Mouse (Mus musculus): ENCODE measurements at regions not wholly inside any gene's neighbourhood (a gene's known extent, or its start where the extent isn't known, plus 50 kb on each side); places are given as distances from the start of the nearest gene placed in this dataset.

- Histone ChIP-seq H3K9ac (ENCODE audit: low read length) (no peak overlapping the region), H3K36me3 (ENCODE audit: control insufficient read depth, insufficient read depth, low read length) (no peaks in the 10 kb centered on the region), H3K9me3 (ENCODE audit: control insufficient read depth, low read length) (no peaks in the 10 kb centered on the region), H3K4me2 (ENCODE audit: low read depth, low read length, severe bottlenecking) (no peak overlapping the region), H3K27ac (ENCODE audit: low read depth, low read length) (0 out of 2 replicates have a peak overlapping the region, but pooled peaks have one; percentile 10), H3K4me3 (ENCODE audit: low read depth, low read length) (no peak overlapping the region), H3K27me3 (ENCODE audit: control insufficient read depth, insufficient read depth, low read length) (no peaks in the 10 kb centered on the region), H3K4me1 (replicated peaks; ENCODE audit: control insufficient read depth, insufficient read depth, low read length) (peaks cover 13% of the 10 kb centered on the region)
- ATAC-seq (replicated peaks; ENCODE audit: low FRiP score) (peak; percentile 46; the same call in 1 of the 2 replicates), DNase-seq (ENCODE audit: low spot score) (no peak)
- 37% methylated on average over 12 of the region's 12 CpGs for WGBS
These were observed 272.7 kb upstream of the Sall1 start for GRCm38 (mm10) chr8:89316566-89317175.

- H3K4me1 ChIP-seq (replicated peaks; ENCODE audit: control insufficient read depth, insufficient read depth, low read length) = peaks cover 17% of the 10 kb centered on the region
- no peak overlapping the region for H3K9ac ChIP-seq (ENCODE audit: low read length)
- no peak overlapping the region for H3K4me2 ChIP-seq (ENCODE audit: low read depth, low read length, severe bottlenecking)
- no peaks in the 10 kb centered on the region for H3K36me3 ChIP-seq (ENCODE audit: control insufficient read depth, insufficient read depth, low read length)
- H3K9me3 ChIP-seq (ENCODE audit: control insufficient read depth, low read length) = no peaks in the 10 kb centered on the region
- no peak overlapping the region for H3K4me3 ChIP-seq (ENCODE audit: low read depth, low read length)
- DNase-seq (ENCODE audit: low spot score) = no peak
- no peak overlapping the region for H3K27ac ChIP-seq (ENCODE audit: low read depth, low read length)
- H3K27me3 ChIP-seq (ENCODE audit: control insufficient read depth, insufficient read depth, low read length) = no peaks in the 10 kb centered on the region
- ATAC-seq (replicated peaks; ENCODE audit: low FRiP score) = no peak
- 78% methylated on average over 3 of the region's 3 CpGs for WGBS
These were observed 270.9 kb upstream of the Sall1 start for GRCm38 (mm10) chr8:89314907-89315306.

GRCm38 (mm10) chr8:89310696-89311214, 266.8 kb upstream of the Sall1 start:
- Histone ChIP-seq H3K9ac (ENCODE audit: low read length) (no peak overlapping the region), H3K4me3 (ENCODE audit: low read depth, low read length) (no peak overlapping the region), H3K36me3 (ENCODE audit: control insufficient read depth, insufficient read depth, low read length) (no peaks in the 10 kb centered on the region), H3K27me3 (ENCODE audit: control insufficient read depth, insufficient read depth, low read length) (no peaks in the 10 kb centered on the region), H3K4me2 (ENCODE audit: low read depth, low read length, severe bottlenecking) (no peak overlapping the region), H3K4me1 (replicated peaks; ENCODE audit: control insufficient read depth, insufficient read depth, low read length) (peaks cover 19% of the 10 kb centered on the region; the same call in 1 of the 2 replicates), H3K27ac (ENCODE audit: low read depth, low read length) (peak overlapping the region; percentile 55; the same call in 1 of the 2 replicates), H3K9me3 (ENCODE audit: control insufficient read depth, low read length) (no peaks in the 10 kb centered on the region)
- ATAC-seq (replicated peaks; ENCODE audit: low FRiP score) (no peak), DNase-seq (ENCODE audit: low spot score) (no peak)
- WGBS = 21% methylated on average over 5 of the region's 5 CpGs

GRCm38 (mm10) chr8:89309591-89309990, 265.6 kb upstream of the Sall1 start:
- Histone ChIP-seq H3K27me3 (ENCODE audit: control insufficient read depth, insufficient read depth, low read length) (no peaks in the 10 kb centered on the region), H3K4me1 (replicated peaks; ENCODE audit: control insufficient read depth, insufficient read depth, low read length) (peaks cover 19% of the 10 kb centered on the region; the same call in 1 of the 2 replicates), H3K9me3 (ENCODE audit: control insufficient read depth, low read length) (no peaks in the 10 kb centered on the region), H3K27ac (ENCODE audit: low read depth, low read length) (peak overlapping the region; percentile 62), H3K9ac (ENCODE audit: low read length) (no peak overlapping the region), H3K36me3 (ENCODE audit: control insufficient read depth, insufficient read depth, low read length) (no peaks in the 10 kb centered on the region), H3K4me2 (ENCODE audit: low read depth, low read length, severe bottlenecking) (0 out of 2 replicates have a peak overlapping the region, but pooled peaks have one; percentile 27), H3K4me3 (ENCODE audit: low read depth, low read length) (no peak overlapping the region)
- DNase-seq (ENCODE audit: low spot score) (no peak), ATAC-seq (replicated peaks; ENCODE audit: low FRiP score) (no peak)
- WGBS = 2% methylated on average over 4 of the region's 4 CpGs

- DNase-seq (ENCODE audit: low spot score) = no peak
- H3K4me2 ChIP-seq (ENCODE audit: low read depth, low read length, severe bottlenecking) = no peak overlapping the region
- H3K9ac ChIP-seq (ENCODE audit: low read length) = peak overlapping the region; percentile 29; the same call in 1 of the 2 replicates
These were observed 265.0 kb upstream of the Sall1 start for GRCm38 (mm10) chr8:89308950-89309349.

GRCm38 (mm10) chr8:89308532-89308931, 264.6 kb upstream of the Sall1 start:
- 0 out of 2 replicates have a peak overlapping the region, but pooled peaks have one; percentile 12 for H3K4me2 ChIP-seq (ENCODE audit: low read depth, low read length, severe bottlenecking)
- 0 out of 2 replicates have a peak, but pooled peaks have one; percentile 17 for ATAC-seq (replicated peaks; ENCODE audit: low FRiP score)

More at GRCm38 (mm10) chr8:89308950-89309349, 265.0 kb upstream of the Sall1 start:
- Histone ChIP-seq H3K9me3 (ENCODE audit: control insufficient read depth, low read length) (no peaks in the 10 kb centered on the region), H3K4me3 (ENCODE audit: low read depth, low read length) (no peak overlapping the region), H3K4me1 (replicated peaks; ENCODE audit: control insufficient read depth, insufficient read depth, low read length) (peaks cover 19% of the 10 kb centered on the region; the same call in 1 of the 2 replicates), H3K36me3 (ENCODE audit: control insufficient read depth, insufficient read depth, low read length) (no peaks in the 10 kb centered on the region), H3K27ac (ENCODE audit: low read depth, low read length) (peak overlapping the region; percentile 62), H3K27me3 (ENCODE audit: control insufficient read depth, insufficient read depth, low read length) (no peaks in the 10 kb centered on the region)
- 11% methylated on average over 5 of the region's 5 CpGs for WGBS
- ATAC-seq (replicated peaks; ENCODE audit: low FRiP score) = 0 out of 2 replicates have a peak, but pooled peaks have one; percentile 35

GRCm38 (mm10) chr8:89307601-89308000, 263.6 kb upstream of the Sall1 start:
- no peak overlapping the region for H3K4me3 ChIP-seq (ENCODE audit: low read depth, low read length)
- H3K27ac ChIP-seq (ENCODE audit: low read depth, low read length) = no peak overlapping the region
- WGBS = 37% methylated on average over 10 of the region's 10 CpGs
- DNase-seq (ENCODE audit: low spot score) = no peak
- peaks cover 19% of the 10 kb centered on the region; the same call in 1 of the 2 replicates for H3K4me1 ChIP-seq (replicated peaks; ENCODE audit: control insufficient read depth, insufficient read depth, low read length)
- no peaks in the 10 kb centered on the region for H3K9me3 ChIP-seq (ENCODE audit: control insufficient read depth, low read length)
- H3K27me3 ChIP-seq (ENCODE audit: control insufficient read depth, insufficient read depth, low read length) = no peaks in the 10 kb centered on the region
- H3K36me3 ChIP-seq (ENCODE audit: control insufficient read depth, insufficient read depth, low read length) = no peaks in the 10 kb centered on the region
- H3K9ac ChIP-seq (ENCODE audit: low read length) = 0 out of 2 replicates have a peak overlapping the region, but pooled peaks have one; percentile 20
- no peak for ATAC-seq (replicated peaks; ENCODE audit: low FRiP score)
- H3K4me2 ChIP-seq (ENCODE audit: low read depth, low read length, severe bottlenecking) = no peak overlapping the region

More at GRCm38 (mm10) chr8:89308532-89308931, 264.6 kb upstream of the Sall1 start:
- H3K36me3 ChIP-seq (ENCODE audit: control insufficient read depth, insufficient read depth, low read length) = no peaks in the 10 kb centered on the region
- peak overlapping the region; percentile 29; the same call in 1 of the 2 replicates for H3K9ac ChIP-seq (ENCODE audit: low read length)
- H3K4me1 ChIP-seq (replicated peaks; ENCODE audit: control insufficient read depth, insufficient read depth, low read length) = peaks cover 19% of the 10 kb centered on the region; the same call in 1 of the 2 replicates
- H3K4me3 ChIP-seq (ENCODE audit: low read depth, low read length) = no peak overlapping the region
- H3K9me3 ChIP-seq (ENCODE audit: control insufficient read depth, low read length) = no peaks in the 10 kb centered on the region
- no peak for DNase-seq (ENCODE audit: low spot score)
- 23% methylated on average over 8 of the region's 8 CpGs for WGBS
- no peaks in the 10 kb centered on the region for H3K27me3 ChIP-seq (ENCODE audit: control insufficient read depth, insufficient read depth, low read length)
- peak overlapping the region; percentile 62 for H3K27ac ChIP-seq (ENCODE audit: low read depth, low read length)

- no peak overlapping the region for H3K27ac ChIP-seq (ENCODE audit: low read depth, low read length)
- ATAC-seq (replicated peaks; ENCODE audit: low FRiP score) (no peak), DNase-seq (ENCODE audit: low spot score) (no peak)
- no peaks in the 10 kb centered on the region for H3K9me3 ChIP-seq (ENCODE audit: control insufficient read depth, low read length)
- H3K4me3 ChIP-seq (ENCODE audit: low read depth, low read length) = no peak overlapping the region
- no peak overlapping the region for H3K4me2 ChIP-seq (ENCODE audit: low read depth, low read length, severe bottlenecking)
- peaks cover 19% of the 10 kb centered on the region; the same call in 1 of the 2 replicates for H3K4me1 ChIP-seq (replicated peaks; ENCODE audit: control insufficient read depth, insufficient read depth, low read length)
- WGBS = 86% methylated on average over 4 of the region's 4 CpGs
- no peaks in the 10 kb centered on the region for H3K36me3 ChIP-seq (ENCODE audit: control insufficient read depth, insufficient read depth, low read length)
- no peak overlapping the region for H3K9ac ChIP-seq (ENCODE audit: low read length)
- no peaks in the 10 kb centered on the region for H3K27me3 ChIP-seq (ENCODE audit: control insufficient read depth, insufficient read depth, low read length)
These were observed 263.1 kb upstream of the Sall1 start for GRCm38 (mm10) chr8:89307085-89307484.
